Mouse (Mus musculus) midbrain, embryonic 15.5 days (tissue): ENCODE results near the gene Pde10a. TPM values are rescaled to one million over a fixed set of nuclear protein-coding genes. Genes with fewer than 3 reads are reported as not detected.

Experiments
- ATAC-seq: fragments of 200-750 bp; cut with Nextera tagmentation; replicated peaks from 2 replicates; pipeline ENCODE4 v1.8.0; 2017; ENCODE audit warnings: moderate TSS enrichment
- H3K27ac ChIP-seq: fragments of 300-500 bp; sonication (generic); 2 replicates; pipeline ENCODE4 v1.5.1; 2015; ENCODE audit warnings: mild to moderate bottlenecking, inconsistent platforms
- H3K27me3 ChIP-seq: fragments of 300-500 bp; sonication (generic); replicated peaks from 2 replicates; pipeline ENCODE4 v1.6.1; 2015; ENCODE audit warnings: inconsistent platforms
- H3K36me3 ChIP-seq: fragments of 300-500 bp; sonication (generic); replicated peaks from 2 replicates; pipeline ENCODE4 v1.6.1; 2015; ENCODE audit warnings: inconsistent platforms
- H3K4me1 ChIP-seq: fragments of 300-500 bp; sonication (generic); 2 replicates; pipeline ENCODE4 v1.6.1; 2015; ENCODE audit warnings: inconsistent platforms
- H3K4me2 ChIP-seq: fragments of 300-500 bp; sonication (generic); 2 replicates; pipeline ENCODE4 v1.6.1; 2015; ENCODE audit warnings: inconsistent platforms, mild to moderate bottlenecking, moderate library complexity
- H3K4me3 ChIP-seq: fragments of 300-500 bp; sonication (generic); 2 replicates; pipeline ENCODE4 v1.5.1; 2015; ENCODE audit warnings: mild to moderate bottlenecking, inconsistent platforms
- H3K9ac ChIP-seq: fragments of 300-500 bp; sonication (generic); 2 replicates; pipeline ENCODE4 v1.6.1; 2015; ENCODE audit warnings: mild to moderate bottlenecking, inconsistent platforms
- H3K9me3 ChIP-seq: fragments of 300-500 bp; sonication (generic); 2 replicates; pipeline ENCODE4 v1.6.1; 2016; ENCODE audit warnings: inconsistent platforms
- whole genome bisulfite sequencing: fragments of 180-500 bp; shearing (Covaris S2); methylation state at CpG from one replicate; pipeline ENCODE4 v1.1.7; 2015; ENCODE audit warnings: mixed read lengths; 5-methylcytosine and 5-hydroxymethylcytosine counted together
- polyA plus RNA-seq: library from polyadenylated mRNA; unstranded; fragments of >200 nt; fragmentation: Nextera tagmentation; extraction: Ambion mirVana; gene quantifications from 2 replicates; pipeline ENCODE4 v1.2.1, GENCODE M21; 2015

Pde10a gene
- polyA plus RNA-seq, 1 experiment from 2014 or later = 17.3 TPM

GRCm38 (mm10) chr17:9035561-9036348 lies 510.6 kb downstream of the Pde10a start:
- H3K27ac ChIP-seq = no peak overlapping the region
- H3K4me1 ChIP-seq = peaks cover 16% of the 10 kb centered on the region
- WGBS = 57% methylated on average over 8 of the region's 8 CpGs
- H3K27me3 ChIP-seq = 0 out of 2 replicates have a peak, but pooled peaks cover 3% of the 10 kb centered on the region
- no peaks in the 10 kb centered on the region for H3K9me3 ChIP-seq
- no peaks in the 10 kb centered on the region for H3K36me3 ChIP-seq
- no peak overlapping the region for H3K4me2 ChIP-seq
- no peak overlapping the region for H3K9ac ChIP-seq
- no peak overlapping the region for H3K4me3 ChIP-seq
- no peak for ATAC-seq

Other genes with a start within 250 kb of the Pde10a start
- gene Mpc1, start 242.5 kb upstream of the Pde10a start, polyA plus RNA-seq = 263 and 274 TPM in 2 replicates
- gene Sft2d1, start 214.3 kb upstream of the Pde10a start, polyA plus RNA-seq = 191 and 200 TPM in 2 replicates
- gene Prr18, start 187.9 kb upstream of the Pde10a start, polyA plus RNA-seq = 19.1 and 19.9 TPM in 2 replicates
- 0.64 and 0.97 TPM in 2 replicates for gene T2, start 169.4 kb upstream of the Pde10a start, polyA plus RNA-seq
- gene T, start 90.9 kb upstream of the Pde10a start, polyA plus RNA-seq = 0.56 and 0.61 TPM in 2 replicates
- not detected in 2 replicates for gene Gm17087, start 41.6 kb downstream of the Pde10a start, polyA plus RNA-seq